Mouse (Mus musculus) lung, embryonic 16.5 days (tissue): ENCODE data around the gene Dnajc27. TPM values are rescaled to one million over a fixed set of nuclear protein-coding genes. Genes with fewer than 3 reads are reported as not detected.

Source experiments
- polyA plus RNA-seq: library from polyadenylated mRNA; unstranded; fragments of >200 nt; fragmentation: Nextera tagmentation; extraction: Ambion mirVana; gene quantifications from 2 replicates; pipeline ENCODE4 v1.2.1, GENCODE M21; 2015

The Dnajc27 gene
- polyA plus RNA-seq, 1 experiment from 2014 or later, result 6.1 TPM

Other genes with a start within 250 kb of the Dnajc27 start
- 2.6 and 3.1 TPM in 2 replicates for gene Pomc, start 127.6 kb upstream of the Dnajc27 start, polyA plus RNA-seq
- 3.8 and 3.9 TPM in 2 replicates for gene Efr3b, start 43.7 kb upstream of the Dnajc27 start, polyA plus RNA-seq
- 11.0 and 11.6 TPM in 2 replicates for gene Adcy3, start 50.5 kb downstream of the Dnajc27 start, polyA plus RNA-seq
- 5.8 and 6.0 TPM in 2 replicates for gene Ptrhd1, start 151.4 kb downstream of the Dnajc27 start, polyA plus RNA-seq
- gene Cenpo, start 151.7 kb downstream of the Dnajc27 start, polyA plus RNA-seq, result 18.4 and 18.5 TPM in 2 replicates